Mouse (Mus musculus) embryonic facial prominence, embryonic 13.5 days (tissue): ENCODE data around the gene Tmem236. TPM values are rescaled to one million over a fixed set of nuclear protein-coding genes. Genes with fewer than 3 reads are reported as not detected.

Source experiments
- ATAC-seq: fragments of 200-750 bp; cut with Nextera tagmentation; 2 replicates; pipeline ENCODE4 v1.8.0; 2017; ENCODE audit warnings: low read depth; ENCODE audit not compliant: insufficient number of reproducible peaks, insufficient read depth, low FRiP score, low TSS enrichment
- H3K27ac ChIP-seq: fragments of 300-500 bp; sonication (generic); 2 replicates; pipeline ENCODE4 v1.5.1; 2015; ENCODE audit warnings: moderate library complexity, mild to moderate bottlenecking, inconsistent platforms
- H3K27me3 ChIP-seq: fragments of 300-500 bp; sonication (generic); 2 replicates; pipeline ENCODE4 v1.6.1; 2015; ENCODE audit warnings: mild to moderate bottlenecking, inconsistent platforms
- H3K36me3 ChIP-seq: fragments of 300-500 bp; sonication (generic); 2 replicates; pipeline ENCODE4 v1.6.1; 2015; ENCODE audit warnings: mild to moderate bottlenecking, inconsistent platforms
- H3K4me1 ChIP-seq: fragments of 300-500 bp; sonication (generic); 2 replicates; pipeline ENCODE4 v1.6.1; 2015; ENCODE audit warnings: inconsistent platforms
- H3K4me2 ChIP-seq: fragments of 300-500 bp; sonication (generic); 2 replicates; pipeline ENCODE4 v1.6.1; 2015; ENCODE audit warnings: moderate library complexity, mild to moderate bottlenecking, inconsistent platforms
- H3K4me3 ChIP-seq: fragments of 300-500 bp; sonication (generic); 2 replicates; pipeline ENCODE4 v1.5.1; 2015; ENCODE audit warnings: mild to moderate bottlenecking, inconsistent platforms
- H3K9ac ChIP-seq: fragments of 300-500 bp; sonication (generic); 2 replicates; pipeline ENCODE4 v1.6.1; 2015; ENCODE audit warnings: mild to moderate bottlenecking, inconsistent platforms
- H3K9me3 ChIP-seq: fragments of 300-500 bp; sonication (generic); 2 replicates; pipeline ENCODE4 v1.6.1; 2016; ENCODE audit warnings: inconsistent platforms
- WGBS: fragments of 180-500 bp; shearing (Covaris S2); methylation state at CpG from one replicate; pipeline ENCODE4 v1.1.7; 2015; ENCODE audit warnings: mixed read lengths; 5-methylcytosine and 5-hydroxymethylcytosine counted together
- polyA plus RNA-seq: library from polyadenylated mRNA; unstranded; fragments of >200 nt; fragmentation: Nextera tagmentation; extraction: Ambion mirVana; gene quantifications from 2 replicates; pipeline ENCODE4 v1.2.1, GENCODE M21; 2015

Gene Tmem236
- polyA plus RNA-seq: 0.08 and 0.17 TPM in 2 replicates

- H3K36me3 ChIP-seq: no peaks in the 10 kb centered on the region
- no peak within 1 kb of the TSS for H3K9ac ChIP-seq
- H3K4me3 ChIP-seq: no peak within 1 kb of the TSS
- no peak for ATAC-seq
- 72% methylated on average over 3 of the region's 3 CpGs for WGBS
- no peaks in the 10 kb centered on the region for H3K4me1 ChIP-seq
- H3K9me3 ChIP-seq: no peaks in the 10 kb centered on the region
- no peak within 1 kb of the TSS for H3K4me2 ChIP-seq
- H3K27ac ChIP-seq: no peak within 1 kb of the TSS
- H3K27me3 ChIP-seq: no peaks in the 10 kb centered on the region
These were observed at the start of gene Tmem236 for GRCm38 (mm10) chr2:14174334-14174733. TSS of gene Tmem236 (plus strand) at chr2:14174523.

GRCm38 (mm10) chr2:14126387-14126786, 47.9 kb upstream of the Tmem236 start:
- H3K9ac ChIP-seq: no peak overlapping the region
- ATAC-seq: no peak
- H3K27me3 ChIP-seq: no peaks in the 10 kb centered on the region
- H3K4me1 ChIP-seq: no peaks in the 10 kb centered on the region
- H3K36me3 ChIP-seq: peaks cover 27% of the 10 kb centered on the region
- H3K9me3 ChIP-seq: no peaks in the 10 kb centered on the region
- no peak overlapping the region for H3K4me3 ChIP-seq
- no peak overlapping the region for H3K27ac ChIP-seq
- H3K4me2 ChIP-seq: no peak overlapping the region
- WGBS: 86% methylated on average over 6 of the region's 6 CpGs

- Histone ChIP-seq H3K4me1 (no peaks in the 10 kb centered on the region), H3K4me2 (no peak overlapping the region), H3K9me3 (no peaks in the 10 kb centered on the region), H3K27ac (no peak overlapping the region), H3K4me3 (no peak overlapping the region), H3K9ac (no peak overlapping the region), H3K27me3 (no peaks in the 10 kb centered on the region), H3K36me3 (peaks cover 35% of the 10 kb centered on the region)
- ATAC-seq: no peak
- 57% methylated on average over 3 of the region's 3 CpGs for WGBS
These were observed 46.7 kb upstream of the Tmem236 start for GRCm38 (mm10) chr2:14127629-14128028.

- Histone ChIP-seq H3K27me3 (no peaks in the 10 kb centered on the region), H3K9ac (no peak overlapping the region), H3K4me1 (no peaks in the 10 kb centered on the region), H3K4me2 (no peak overlapping the region), H3K36me3 (peaks cover 40% of the 10 kb centered on the region), H3K27ac (no peak overlapping the region), H3K4me3 (no peak overlapping the region), H3K9me3 (no peaks in the 10 kb centered on the region)
- WGBS: 89% methylated on average over 12 of the region's 12 CpGs
- ATAC-seq: no peak
These were observed 43.5 kb upstream of the Tmem236 start for GRCm38 (mm10) chr2:14130641-14131339.

- Histone ChIP-seq H3K4me3 (no peak overlapping the region), H3K9ac (no peak overlapping the region), H3K27ac (no peak overlapping the region), H3K4me2 (no peak overlapping the region), H3K9me3 (no peaks in the 10 kb centered on the region), H3K36me3 (peaks cover 46% of the 10 kb centered on the region), H3K4me1 (no peaks in the 10 kb centered on the region), H3K27me3 (no peaks in the 10 kb centered on the region)
- no peak for ATAC-seq
- WGBS: 92% methylated on average over 4 of the region's 4 CpGs
These were observed 41.6 kb upstream of the Tmem236 start for GRCm38 (mm10) chr2:14132468-14133326.

GRCm38 (mm10) chr2:14136906-14137305, 37.4 kb upstream of the Tmem236 start:
- peaks cover 57% of the 10 kb centered on the region for H3K36me3 ChIP-seq
- no peak overlapping the region for H3K4me3 ChIP-seq
- ATAC-seq: no peak
- H3K9me3 ChIP-seq: no peaks in the 10 kb centered on the region
- 77% methylated on average over 3 of the region's 3 CpGs for WGBS
- no peaks in the 10 kb centered on the region for H3K27me3 ChIP-seq
- no peak overlapping the region for H3K27ac ChIP-seq
- H3K4me1 ChIP-seq: no peaks in the 10 kb centered on the region
- H3K4me2 ChIP-seq: no peak overlapping the region
- H3K9ac ChIP-seq: no peak overlapping the region

GRCm38 (mm10) chr2:14139590-14139989, 34.7 kb upstream of the Tmem236 start:
- Histone ChIP-seq H3K9ac (no peak overlapping the region), H3K4me2 (no peak overlapping the region), H3K36me3 (peaks cover 63% of the 10 kb centered on the region), H3K9me3 (no peaks in the 10 kb centered on the region), H3K4me1 (no peaks in the 10 kb centered on the region), H3K27me3 (no peaks in the 10 kb centered on the region), H3K4me3 (no peak overlapping the region), H3K27ac (no peak overlapping the region)
- WGBS: 86% methylated on average over 6 of the region's 6 CpGs
- no peak for ATAC-seq

- 86% methylated on average over 2 of the region's 2 CpGs for WGBS
- no peak for ATAC-seq
- H3K9ac ChIP-seq: no peak overlapping the region
- no peaks in the 10 kb centered on the region for H3K9me3 ChIP-seq
- no peaks in the 10 kb centered on the region for H3K4me1 ChIP-seq
- H3K4me2 ChIP-seq: no peak overlapping the region
- H3K27ac ChIP-seq: no peak overlapping the region
- no peak overlapping the region for H3K4me3 ChIP-seq
- H3K27me3 ChIP-seq: no peaks in the 10 kb centered on the region
- peaks cover 66% of the 10 kb centered on the region for H3K36me3 ChIP-seq
These were observed 34.3 kb upstream of the Tmem236 start for GRCm38 (mm10) chr2:14140044-14140443.

GRCm38 (mm10) chr2:14145311-14145710, 29.0 kb upstream of the Tmem236 start:
- no peak overlapping the region for H3K4me2 ChIP-seq
- H3K27ac ChIP-seq: no peak overlapping the region
- no peak overlapping the region for H3K4me3 ChIP-seq
- WGBS: 58% methylated on average over 3 of the region's 3 CpGs
- H3K9ac ChIP-seq: no peak overlapping the region
- peaks cover 51% of the 10 kb centered on the region for H3K36me3 ChIP-seq
- no peaks in the 10 kb centered on the region for H3K27me3 ChIP-seq
- H3K9me3 ChIP-seq: no peaks in the 10 kb centered on the region
- ATAC-seq: no peak
- no peaks in the 10 kb centered on the region for H3K4me1 ChIP-seq

- Histone ChIP-seq H3K9ac (no peak overlapping the region), H3K27me3 (no peaks in the 10 kb centered on the region), H3K27ac (no peak overlapping the region), H3K9me3 (no peaks in the 10 kb centered on the region), H3K36me3 (peaks cover 39% of the 10 kb centered on the region), H3K4me1 (no peaks in the 10 kb centered on the region), H3K4me2 (no peak overlapping the region), H3K4me3 (no peak overlapping the region)
- no peak for ATAC-seq
- WGBS: 90% methylated on average over 2 of the region's 2 CpGs
These were observed 27.4 kb upstream of the Tmem236 start for GRCm38 (mm10) chr2:14146913-14147312.

GRCm38 (mm10) chr2:14150829-14151228, 23.5 kb upstream of the Tmem236 start:
- no peak for ATAC-seq
- H3K9me3 ChIP-seq: no peaks in the 10 kb centered on the region
- no peak overlapping the region for H3K4me3 ChIP-seq
- H3K27ac ChIP-seq: no peak overlapping the region
- H3K9ac ChIP-seq: no peak overlapping the region
- no peak overlapping the region for H3K4me2 ChIP-seq
- 93% methylated on average over 2 of the region's 2 CpGs for WGBS
- H3K4me1 ChIP-seq: no peaks in the 10 kb centered on the region
- peaks cover 17% of the 10 kb centered on the region for H3K36me3 ChIP-seq
- no peaks in the 10 kb centered on the region for H3K27me3 ChIP-seq

- WGBS: 84% methylated on average over 6 of the region's 6 CpGs
- no peak overlapping the region for H3K4me2 ChIP-seq
These were observed 22.5 kb upstream of the Tmem236 start for GRCm38 (mm10) chr2:14151854-14152253.

More at GRCm38 (mm10) chr2:14151854-14152253, 22.5 kb upstream of the Tmem236 start:
- Histone ChIP-seq H3K9me3 (no peaks in the 10 kb centered on the region), H3K27me3 (no peaks in the 10 kb centered on the region), H3K4me1 (no peaks in the 10 kb centered on the region), H3K27ac (no peak overlapping the region), H3K4me3 (no peak overlapping the region), H3K9ac (no peak overlapping the region), H3K36me3 (peaks cover 9% of the 10 kb centered on the region)
- no peak for ATAC-seq
